Mouse (Mus musculus): ENCODE results near the gene Cfap73. TPM values are rescaled to one million over a fixed set of nuclear protein-coding genes. Genes with fewer than 3 reads are reported as not detected.
A peak's percentile ranks its signal among the peaks of the same experiment; 100 is the strongest.

Cfap73 gene
- polyA plus RNA-seq, 1 experiment = 0.31 TPM

DNA sequence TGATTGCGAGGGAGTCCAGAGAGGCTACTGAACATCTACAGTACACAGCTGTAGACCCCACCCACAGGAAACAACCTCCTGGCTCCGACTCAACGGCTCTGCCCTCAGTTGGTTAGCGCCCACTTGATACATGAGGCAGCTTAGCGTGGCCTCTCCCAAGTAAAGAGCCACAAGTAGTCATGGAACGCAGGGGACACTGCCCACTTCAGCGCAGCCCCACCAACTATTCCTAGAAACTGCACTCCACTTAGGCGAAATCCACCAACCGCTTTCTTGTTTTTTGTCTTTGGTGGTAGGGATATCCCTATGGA lies 46.5 kb downstream of the Cfap73 start:
- 15% methylated on average over 9 of the region's 9 CpGs for WGBS
- no peak overlapping the region for H3K27ac ChIP-seq (ENCODE audit: insufficient read depth, low read length)
- H3K4me1 ChIP-seq (ENCODE audit: control insufficient read depth, insufficient read depth, low read length) = peaks cover 12% of the 10 kb centered on the region; the same call in 1 of the 2 replicates
- H3K4me3 ChIP-seq (replicated peaks; ENCODE audit: insufficient read depth, low read depth, low read length) = peak overlapping the region; percentile 95
- no peaks in the 10 kb centered on the region for H3K27me3 ChIP-seq (ENCODE audit: control insufficient read depth, insufficient read depth, low read length)
- TF ChIP-seq POLR2A (IDR thresholded peaks at IDR 0.05; ENCODE audit: borderline replicate concordance, insufficient read depth, low read length) = no peak
- no peak for TF ChIP-seq CTCF (IDR thresholded peaks at IDR 0.05; ENCODE audit: borderline replicate concordance, insufficient read depth, low read depth, low read length)
- DNase-seq = no peak

GRCm38 (mm10) chr5:120586741-120587615 lies 47.1 kb downstream of the Cfap73 start:
- Histone ChIP-seq H3K27me3 (ENCODE audit: control insufficient read depth, insufficient read depth, low read length) (no peaks in the 10 kb centered on the region), H3K4me1 (ENCODE audit: control insufficient read depth, insufficient read depth, low read length) (peaks cover 12% of the 10 kb centered on the region; the same call in 1 of the 2 replicates), H3K4me3 (replicated peaks; ENCODE audit: insufficient read depth, low read depth, low read length) (peak overlapping the region; percentile 95), H3K27ac (ENCODE audit: insufficient read depth, low read length) (no peak overlapping the region)
- WGBS = 14% methylated on average over 17 of the region's 17 CpGs
- no peak for TF ChIP-seq CTCF (IDR thresholded peaks at IDR 0.05; ENCODE audit: borderline replicate concordance, insufficient read depth, low read depth, low read length)
- TF ChIP-seq POLR2A (IDR thresholded peaks at IDR 0.05; ENCODE audit: borderline replicate concordance, insufficient read depth, low read length) = no peak
- peak in 1 of 2 experiments; percentile 37 for DNase-seq

- H3K27me3 ChIP-seq (ENCODE audit: control insufficient read depth, insufficient read depth, low read length) = no peaks in the 10 kb centered on the region
- 46% methylated on average over 15 of the region's 15 CpGs for WGBS
- no peak for DNase-seq
- no peak overlapping the region for H3K4me3 ChIP-seq (replicated peaks; ENCODE audit: insufficient read depth, low read depth, low read length)
- H3K4me1 ChIP-seq (ENCODE audit: control insufficient read depth, insufficient read depth, low read length) = peaks cover 24% of the 10 kb centered on the region
- TF ChIP-seq CTCF (IDR thresholded peaks at IDR 0.05; ENCODE audit: borderline replicate concordance, insufficient read depth, low read depth, low read length) (no peak), POLR2A (IDR thresholded peaks at IDR 0.05; ENCODE audit: borderline replicate concordance, insufficient read depth, low read length) (no peak)
- no peak overlapping the region for H3K27ac ChIP-seq (ENCODE audit: insufficient read depth, low read length)
Measured at GRCm38 (mm10) chr5:120584968-120585367, 49.1 kb downstream of the Cfap73 start.

DNA sequence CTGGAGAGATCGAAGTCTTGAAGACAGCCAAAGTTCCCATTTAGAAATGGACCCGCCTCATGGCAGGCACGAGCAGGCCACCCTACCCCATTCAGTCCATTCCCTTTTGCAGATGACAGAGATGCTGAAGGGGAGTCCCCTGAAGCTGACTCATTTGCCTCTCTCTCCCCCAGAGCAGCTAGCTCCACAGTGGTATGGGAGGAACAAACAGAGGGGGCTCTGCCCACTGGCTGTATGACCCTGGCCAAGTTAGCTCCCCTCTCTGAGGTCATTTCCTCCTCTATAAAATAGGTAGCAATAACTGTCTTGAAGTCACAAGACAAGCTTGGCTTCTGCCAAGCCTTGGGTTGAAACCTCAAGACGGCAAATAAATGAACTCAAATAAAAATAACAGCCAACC lies 50.5 kb downstream of the Cfap73 start:
- Histone ChIP-seq H3K27ac (ENCODE audit: insufficient read depth, low read length) (no peak overlapping the region), H3K4me1 (ENCODE audit: control insufficient read depth, insufficient read depth, low read length) (peaks cover 35% of the 10 kb centered on the region), H3K4me3 (replicated peaks; ENCODE audit: insufficient read depth, low read depth, low read length) (no peak overlapping the region), H3K27me3 (ENCODE audit: control insufficient read depth, insufficient read depth, low read length) (no peaks in the 10 kb centered on the region)
- no peak for DNase-seq
- 89% methylated on average over 4 of the region's 4 CpGs for WGBS
- no peak for TF ChIP-seq CTCF (IDR thresholded peaks at IDR 0.05; ENCODE audit: borderline replicate concordance, insufficient read depth, low read depth, low read length)
- TF ChIP-seq POLR2A (IDR thresholded peaks at IDR 0.05; ENCODE audit: borderline replicate concordance, insufficient read depth, low read length) = no peak

GRCm38 (mm10) chr5:120582002-120582401 lies 52.0 kb downstream of the Cfap73 start:
- Histone ChIP-seq H3K4me1 (ENCODE audit: control insufficient read depth, insufficient read depth, low read length) (peaks cover 43% of the 10 kb centered on the region), H3K4me3 (replicated peaks; ENCODE audit: insufficient read depth, low read depth, low read length) (no peak overlapping the region), H3K27ac (ENCODE audit: insufficient read depth, low read length) (no peak overlapping the region), H3K27me3 (ENCODE audit: control insufficient read depth, insufficient read depth, low read length) (no peaks in the 10 kb centered on the region)
- WGBS = 79% methylated on average over 9 of the region's 9 CpGs
- DNase-seq = no peak
- TF ChIP-seq POLR2A (IDR thresholded peaks at IDR 0.05; ENCODE audit: borderline replicate concordance, insufficient read depth, low read length) = no peak
- no peak for TF ChIP-seq CTCF (IDR thresholded peaks at IDR 0.05; ENCODE audit: borderline replicate concordance, insufficient read depth, low read depth, low read length)

GRCm38 (mm10) chr5:120579898-120580626 lies 54.0 kb downstream of the Cfap73 start:
- TF ChIP-seq POLR2A (IDR thresholded peaks at IDR 0.05; ENCODE audit: borderline replicate concordance, insufficient read depth, low read length) = no peak
- no peak for TF ChIP-seq CTCF (IDR thresholded peaks at IDR 0.05; ENCODE audit: borderline replicate concordance, insufficient read depth, low read depth, low read length)
- no peaks in the 10 kb centered on the region for H3K27me3 ChIP-seq (ENCODE audit: control insufficient read depth, insufficient read depth, low read length)
- H3K4me3 ChIP-seq (replicated peaks; ENCODE audit: insufficient read depth, low read depth, low read length) = no peak overlapping the region
- DNase-seq = peak in 1 of 2 experiments; percentile 75
- H3K4me1 ChIP-seq (ENCODE audit: control insufficient read depth, insufficient read depth, low read length) = peaks cover 47% of the 10 kb centered on the region
- H3K27ac ChIP-seq (ENCODE audit: insufficient read depth, low read length) = peak overlapping the region; percentile 61
- WGBS = 33% methylated on average over 26 of the region's 26 CpGs

DNA sequence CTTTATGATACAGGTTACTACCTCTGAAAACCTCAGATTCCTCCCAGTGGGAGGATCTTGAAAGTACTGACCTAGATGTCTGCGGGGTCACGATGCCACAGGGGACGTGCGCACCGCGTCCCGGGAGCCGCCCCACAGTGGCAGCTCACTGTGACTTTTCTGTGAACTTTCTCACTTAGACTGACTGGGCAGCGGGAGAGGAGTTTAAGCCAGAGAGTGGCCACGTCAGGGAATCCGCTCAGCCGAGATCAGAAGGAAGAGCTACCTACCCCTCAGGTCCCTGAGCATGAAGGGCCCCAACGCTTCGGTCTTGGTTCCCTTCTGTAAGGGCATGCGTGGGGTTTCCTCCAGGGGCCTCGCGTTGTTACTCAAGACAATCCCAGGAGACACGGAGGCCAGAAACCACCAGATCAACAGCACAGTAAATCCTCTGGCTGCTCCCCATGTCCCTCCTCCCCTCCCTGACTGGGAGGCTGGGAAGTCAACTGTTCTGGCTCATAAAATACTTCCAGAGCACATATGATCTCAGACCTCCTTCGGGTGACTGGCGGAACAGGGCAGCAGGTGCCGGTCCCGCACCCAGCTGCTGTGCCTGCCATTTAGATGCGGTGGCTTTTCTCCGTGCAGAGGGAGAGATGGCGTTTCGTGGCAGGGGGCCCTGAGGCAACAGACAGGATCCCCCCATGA lies 54.7 kb downstream of the Cfap73 start:
- Histone ChIP-seq H3K27ac (ENCODE audit: insufficient read depth, low read length) (peak overlapping the region; percentile 61), H3K27me3 (ENCODE audit: control insufficient read depth, insufficient read depth, low read length) (no peaks in the 10 kb centered on the region), H3K4me3 (replicated peaks; ENCODE audit: insufficient read depth, low read depth, low read length) (no peak overlapping the region), H3K4me1 (ENCODE audit: control insufficient read depth, insufficient read depth, low read length) (peaks cover 50% of the 10 kb centered on the region)
- DNase-seq = peak; percentile 68
- WGBS = 21% methylated on average over 26 of the region's 26 CpGs
- TF ChIP-seq CTCF (IDR thresholded peaks at IDR 0.05; ENCODE audit: borderline replicate concordance, insufficient read depth, low read depth, low read length) (no peak), POLR2A (IDR thresholded peaks at IDR 0.05; ENCODE audit: borderline replicate concordance, insufficient read depth, low read length) (no peak)

Measured in cerebellum, adult 2 months (tissue).